Mouse (Mus musculus) layer of hippocampus, adult 18-20 months (tissue): ENCODE data around the gene Chd1l. TPM values are rescaled to one million over a fixed set of nuclear protein-coding genes. Genes with fewer than 3 reads are reported as not detected.

Experiments used
- DNase-seq, 2 experiments: peaks; one replicate each; pipeline ENCODE4 v3.0.0; 2022; ENCODE audit warnings: low spot score in 2 of 2
- long read RNA-seq: library from polyadenylated mRNA; stranded (forward); transcript quantifications from one replicate; pipeline ENCODE4 v2.0.0, GENCODE M21; 2021
- total RNA-seq, 2 experiments: library from RNA; stranded (reverse); gene quantifications; 2 replicates each; pipeline ENCODE4 v1.2.3; 2021

The Chd1l gene
- 10 to 100 TPM; 10.8 to 11.6 TPM for total RNA-seq
- long read RNA-seq, partial matches to known transcripts, result 4 of 21 reads
- long read RNA-seq, other reads (novel, unspliced or antisense), result 13 of 21 reads

- peak; percentile 89 to 93 for DNase-seq
Observed at GRCm38 (mm10) chr3:97609845-97610410, at the start of gene Chd1l. Gene Chd1l (minus strand): TSS chr3:97610203.

- DNase-seq, result peak in 1 of 2 experiments; percentile 38
Observed at GRCm38 (mm10) chr3:97659746-97660145, 49.7 kb upstream of the Chd1l start.

- peak in 1 of 2 experiments; percentile 38 for DNase-seq
Observed at GRCm38 (mm10) chr3:97658426-97659193, 48.6 kb upstream of the Chd1l start.

GRCm38 (mm10) chr3:97657655-97658411 is 47.8 kb upstream of the Chd1l start, which contains the start of gene Prkab2:
Gene Prkab2 (plus strand): TSS chr3:97658193.
- peak; percentile 97 to 99 for DNase-seq

DNA sequence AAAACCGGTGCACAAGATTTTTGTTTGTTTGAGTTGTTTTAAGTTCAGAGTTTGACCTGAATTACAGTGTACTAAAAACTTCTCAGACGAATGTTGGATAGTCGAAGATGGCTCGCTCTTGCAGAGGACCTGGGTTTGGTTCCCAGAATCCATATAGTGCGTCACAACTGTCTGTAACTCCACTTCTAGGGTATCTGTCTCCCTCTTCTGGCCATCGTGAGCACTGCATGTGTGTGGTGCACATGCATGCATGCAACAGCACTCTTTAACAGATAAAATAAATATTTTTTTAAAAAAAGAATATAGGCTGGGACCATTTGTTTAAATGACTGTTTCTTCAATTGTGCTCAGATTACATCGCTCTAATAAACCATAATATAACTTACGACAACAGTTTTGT is 44.9 kb upstream of the Chd1l start:
- DNase-seq, result no peak

GRCm38 (mm10) chr3:97653781-97654180 is 43.8 kb upstream of the Chd1l start:
- no peak for DNase-seq

DNA sequence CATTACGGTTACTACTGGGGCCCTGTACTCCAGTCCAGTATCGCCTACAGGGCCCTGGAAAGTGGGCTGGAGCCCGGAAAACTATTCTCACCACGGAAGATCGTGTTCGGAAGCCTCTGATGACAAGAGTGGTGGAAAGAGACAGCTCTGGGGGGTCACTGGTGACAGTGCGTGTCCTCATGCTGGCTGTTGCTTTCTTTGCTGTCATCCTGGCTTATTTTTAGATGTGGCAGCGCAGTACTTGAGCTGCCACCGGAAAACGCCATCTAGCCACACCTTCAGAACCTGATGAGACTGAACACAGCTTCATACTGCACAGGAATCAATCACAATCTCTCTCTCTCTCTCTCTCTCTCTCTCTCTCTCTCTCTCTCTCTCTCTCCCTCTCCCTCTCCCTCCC is 41.6 kb upstream of the Chd1l start:
- no peak for DNase-seq

DNA sequence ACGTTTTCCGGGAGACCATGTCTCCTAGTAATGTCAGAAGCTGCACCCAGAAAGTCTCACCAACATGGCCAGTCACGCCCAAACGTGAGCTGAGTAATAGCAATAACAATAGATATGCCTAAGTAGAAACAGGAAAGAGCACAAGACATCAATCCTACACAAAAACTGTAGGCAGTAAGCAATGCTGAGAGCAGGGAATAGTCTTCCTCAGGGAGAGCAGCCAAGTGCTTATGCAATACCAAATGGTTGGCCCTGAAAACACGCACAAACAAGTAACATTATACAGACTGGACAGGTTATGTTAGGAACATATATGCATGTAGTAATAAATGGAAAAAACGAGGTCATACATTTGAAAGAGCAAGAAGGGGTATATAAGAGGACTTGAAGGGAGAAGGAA is 39.5 kb upstream of the Chd1l start:
- no peak for DNase-seq

DNA sequence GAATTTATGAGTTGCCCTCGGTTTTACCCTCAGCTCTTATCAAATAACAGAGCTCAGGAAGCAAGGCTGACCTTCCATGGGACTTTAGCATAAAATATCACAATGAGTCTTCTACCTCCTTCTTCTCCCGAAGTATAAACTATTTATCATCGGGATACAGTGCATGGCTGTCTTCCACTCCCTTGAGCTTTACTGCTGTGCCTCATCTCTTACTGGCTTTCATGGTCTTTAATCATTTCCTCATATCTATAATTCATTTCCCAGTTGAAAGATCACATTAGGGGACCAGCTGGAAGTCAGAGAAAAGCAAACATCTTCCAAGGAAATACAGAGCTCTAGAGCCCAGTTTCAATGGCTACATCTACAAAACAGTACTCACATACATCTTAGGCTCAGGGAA is 39.0 kb upstream of the Chd1l start:
- DNase-seq, result no peak

DNA sequence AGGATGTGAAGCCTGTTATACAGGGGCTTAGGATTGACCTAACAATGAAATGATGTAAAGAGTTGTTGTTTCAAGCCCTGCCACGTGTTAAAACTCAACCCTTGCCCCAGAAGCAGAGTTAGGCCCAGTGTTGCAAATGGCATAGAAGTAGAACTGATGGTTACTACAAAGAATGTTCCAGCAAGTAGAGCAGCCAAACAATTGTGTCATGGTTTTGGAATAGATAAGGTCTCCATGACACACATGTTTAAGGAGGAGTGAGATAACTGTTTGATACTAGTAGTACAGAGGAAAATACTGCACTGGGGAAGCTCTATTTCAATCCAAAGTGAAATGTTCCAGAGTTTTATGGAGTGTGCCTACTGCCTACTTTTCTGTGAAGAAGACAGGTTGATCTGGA is 38.5 kb upstream of the Chd1l start:
- DNase-seq, result no peak

DNA sequence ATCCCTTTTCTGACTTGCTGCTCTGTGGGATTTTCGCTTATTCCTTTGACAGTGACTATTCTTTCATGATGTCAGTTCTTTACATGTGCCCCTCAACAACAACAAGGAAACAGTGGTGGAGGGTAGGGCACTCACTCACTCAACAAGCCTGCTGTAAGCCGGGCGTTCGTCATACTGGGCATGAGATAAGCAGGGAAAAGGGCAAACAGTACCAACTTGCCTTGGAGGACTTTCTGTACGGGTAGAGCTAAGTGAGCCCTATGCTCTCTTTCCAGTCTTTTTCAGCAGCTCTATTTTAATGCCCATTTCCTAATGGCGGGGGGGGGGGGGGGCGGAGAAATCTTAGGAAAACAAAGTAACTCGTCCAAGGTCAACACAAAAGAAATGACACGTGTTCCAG is 32.0 kb upstream of the Chd1l start:
- no peak for DNase-seq

- no peak for DNase-seq
Observed at GRCm38 (mm10) chr3:97641396-97641795, 31.4 kb upstream of the Chd1l start.

DNA sequence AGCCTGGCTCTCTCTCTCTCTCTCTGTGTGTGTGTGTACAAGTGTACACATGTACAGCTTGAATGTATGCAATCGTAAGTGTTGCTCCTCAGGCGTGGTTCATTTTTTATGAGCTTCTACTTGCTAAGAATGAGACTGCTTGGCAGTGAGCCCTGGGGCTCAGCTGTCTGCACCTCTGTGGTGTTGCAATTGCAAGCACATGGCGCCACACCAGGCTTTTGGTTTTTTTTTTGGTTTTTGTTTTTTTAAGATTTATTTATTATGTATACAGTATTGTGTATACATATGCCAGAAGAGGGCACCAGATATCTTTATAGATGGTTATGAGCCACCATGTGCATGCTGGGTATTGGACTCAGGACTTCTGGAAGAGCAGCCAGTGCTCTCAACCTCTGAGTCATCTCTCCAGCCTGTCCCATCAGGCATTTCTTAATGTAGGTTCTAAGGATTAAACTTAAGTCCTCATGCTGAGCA is 24.3 kb upstream of the Chd1l start:
- DNase-seq, result no peak

DNA sequence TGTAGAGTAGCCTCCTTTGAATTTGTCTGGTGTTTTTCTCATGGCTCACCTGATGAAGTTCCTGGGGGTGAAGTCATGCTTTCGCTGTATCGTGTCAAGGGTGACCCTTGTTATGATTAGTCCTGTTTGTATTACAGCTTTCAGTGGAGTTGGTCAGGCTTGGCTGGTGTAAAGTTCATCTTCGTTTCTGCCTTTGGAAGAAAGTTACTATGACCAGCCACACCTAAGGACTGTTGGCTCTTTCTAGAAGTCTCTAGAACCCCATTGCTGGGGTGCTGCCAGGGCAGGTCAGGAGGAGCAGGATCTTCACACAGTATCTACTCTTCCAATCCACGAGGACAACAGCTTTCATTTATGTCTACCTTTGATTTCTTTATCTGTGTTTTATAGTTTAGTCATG is 23.5 kb upstream of the Chd1l start:
- no peak for DNase-seq

DNA sequence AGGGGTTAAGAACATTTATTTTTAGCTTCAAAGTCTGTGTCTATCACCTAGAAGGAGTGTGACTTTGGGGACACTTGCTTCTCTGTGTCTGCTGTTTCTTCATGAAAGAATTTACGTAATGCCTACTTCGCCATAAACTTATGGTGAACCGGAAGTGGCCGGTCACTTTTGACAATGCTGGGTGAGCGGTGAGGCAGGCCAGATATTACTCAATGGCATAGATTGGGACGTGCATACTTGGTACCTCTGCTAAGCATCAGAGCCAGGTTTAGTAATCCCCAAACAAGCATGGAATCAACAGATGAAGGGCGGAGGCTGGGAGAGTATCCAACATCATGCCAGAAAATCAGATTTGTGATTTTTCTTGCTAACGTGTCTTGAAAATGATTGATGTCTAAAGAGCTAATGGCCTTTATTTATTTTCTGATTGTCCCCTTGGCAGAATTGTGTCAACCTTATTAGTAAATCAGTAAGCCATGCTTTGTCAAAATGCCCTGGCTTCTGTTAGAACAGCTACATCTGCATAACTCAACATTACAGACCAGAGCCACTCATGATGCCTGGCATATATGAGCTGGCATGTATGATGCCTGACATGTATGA is 21.4 kb upstream of the Chd1l start:
- no peak for DNase-seq

GRCm38 (mm10) chr3:97630746-97631145 is 20.7 kb upstream of the Chd1l start:
- DNase-seq, result no peak

DNA sequence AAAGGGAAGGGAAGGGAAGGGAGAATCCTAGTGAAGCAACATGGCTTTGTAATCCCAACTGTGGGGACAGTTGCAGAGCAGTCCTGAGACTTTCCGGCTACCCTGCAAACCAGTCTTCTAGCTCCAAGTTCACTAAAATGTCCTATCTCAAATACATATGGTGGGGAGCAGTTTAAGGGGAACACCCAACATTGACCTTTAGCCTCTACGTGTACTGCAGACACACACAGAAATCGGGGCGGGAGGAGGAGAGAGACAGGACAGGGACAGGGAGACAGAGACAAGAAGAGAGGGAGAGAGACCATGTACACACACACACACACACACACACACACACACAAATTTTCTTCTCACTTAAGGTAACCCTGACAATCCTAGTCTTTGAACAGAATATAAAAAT is 19.9 kb upstream of the Chd1l start:
- no peak for DNase-seq

DNA sequence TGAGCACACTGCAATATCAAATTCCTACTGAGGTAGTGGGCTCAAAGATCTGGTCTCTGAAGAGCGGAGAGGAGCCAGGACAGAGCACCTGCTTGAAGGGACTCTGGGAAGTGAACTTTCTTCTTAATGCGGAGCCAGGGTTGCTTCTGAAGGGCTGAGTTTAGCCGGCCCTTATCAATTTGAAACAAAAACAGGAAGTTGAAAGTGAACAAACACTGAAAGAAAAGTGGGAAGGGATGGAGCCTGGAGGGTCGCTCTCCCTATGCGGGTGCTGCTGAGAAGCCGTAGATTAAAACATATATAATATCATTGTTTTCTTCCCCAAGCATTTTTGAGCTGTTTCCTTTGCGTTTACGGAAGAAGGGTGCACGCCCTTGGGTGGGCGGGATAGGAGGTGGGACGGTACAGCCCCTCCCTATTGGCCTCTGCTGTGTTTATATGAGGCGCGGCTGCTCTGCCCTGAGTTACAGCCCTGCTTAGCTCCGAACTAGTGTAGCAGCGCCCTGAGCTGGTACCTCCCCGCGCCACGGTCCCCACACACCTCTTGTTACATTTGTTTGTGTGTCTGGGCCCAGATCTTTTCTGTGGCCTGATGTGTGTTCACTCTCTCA is 18.5 kb upstream of the Chd1l start, which contains the start of gene Fmo5:
Gene Fmo5, plus strand, starts transcription at position 414 of the 611 bp plus-strand sequence.
- no peak for DNase-seq

- DNase-seq, result no peak
Observed at GRCm38 (mm10) chr3:97627893-97628292, 17.9 kb upstream of the Chd1l start.

- DNase-seq, result no peak
Observed at GRCm38 (mm10) chr3:97624611-97625010, 14.6 kb upstream of the Chd1l start.

DNA sequence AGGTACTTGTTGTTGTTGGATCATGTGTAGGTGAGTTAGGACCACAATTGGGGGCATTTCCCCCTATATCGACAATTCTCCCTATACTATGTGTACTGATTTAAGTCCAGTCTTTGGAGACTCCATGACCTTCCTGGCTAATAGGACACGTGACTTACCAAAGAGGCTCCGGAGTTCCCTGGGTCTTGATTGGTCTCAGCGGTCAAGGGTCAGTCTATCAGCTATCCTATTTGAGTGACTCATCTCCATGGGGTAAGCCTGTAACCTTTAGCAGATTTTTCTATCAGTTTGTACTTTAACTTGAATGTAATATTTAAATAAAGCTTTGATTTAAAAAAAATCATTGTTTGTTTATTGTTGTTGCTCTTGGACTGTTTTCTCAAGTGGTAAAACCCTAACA is 10.7 kb upstream of the Chd1l start:
- no peak for DNase-seq
